Mouse (Mus musculus) layer of hippocampus, adult 11-12 months (tissue): ENCODE data around the gene Gm20683.

Experiments used
- DNase-seq: peaks from one replicate; pipeline ENCODE4 v3.0.0; 2022; ENCODE audit warnings: low spot score

Gm20683 gene

GRCm38 (mm10) chr17:25841117-25841880 lies at the start of gene Gm20683:
Gene Gm20683, minus strand, starts transcription at chr17:25841763.
- no peak for DNase-seq

GRCm38 (mm10) chr17:25888837-25889236 lies 47.3 kb upstream of the Gm20683 start:
- DNase-seq = no peak

GRCm38 (mm10) chr17:25887467-25887866 lies 45.9 kb upstream of the Gm20683 start:
- no peak for DNase-seq

GRCm38 (mm10) chr17:25886806-25887205 lies 45.2 kb upstream of the Gm20683 start:
- no peak for DNase-seq

- no peak for DNase-seq
Observed at GRCm38 (mm10) chr17:25885636-25886035, 44.1 kb upstream of the Gm20683 start.

DNA sequence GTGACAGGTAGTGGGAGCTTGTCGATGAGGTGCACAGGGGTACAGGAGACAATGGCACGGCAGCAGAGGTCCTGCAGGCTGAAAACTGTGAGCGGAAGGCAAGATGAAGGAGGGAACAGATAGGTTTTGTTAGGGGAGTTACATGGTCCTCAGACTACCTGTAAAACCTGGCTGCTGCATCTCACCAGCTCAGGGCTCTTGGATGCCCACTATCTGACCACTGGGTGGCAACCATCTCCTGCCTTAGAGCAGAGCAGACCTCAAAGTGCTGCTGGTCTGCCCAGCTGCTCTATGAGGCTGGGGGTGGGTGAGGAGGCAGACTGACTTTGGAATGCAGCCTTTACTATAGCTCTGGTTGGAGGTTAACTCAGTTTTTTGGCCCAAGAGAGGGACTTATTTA lies 42.3 kb upstream of the Gm20683 start:
- DNase-seq = no peak

GRCm38 (mm10) chr17:25883268-25883667 lies 41.7 kb upstream of the Gm20683 start:
- no peak for DNase-seq

DNA sequence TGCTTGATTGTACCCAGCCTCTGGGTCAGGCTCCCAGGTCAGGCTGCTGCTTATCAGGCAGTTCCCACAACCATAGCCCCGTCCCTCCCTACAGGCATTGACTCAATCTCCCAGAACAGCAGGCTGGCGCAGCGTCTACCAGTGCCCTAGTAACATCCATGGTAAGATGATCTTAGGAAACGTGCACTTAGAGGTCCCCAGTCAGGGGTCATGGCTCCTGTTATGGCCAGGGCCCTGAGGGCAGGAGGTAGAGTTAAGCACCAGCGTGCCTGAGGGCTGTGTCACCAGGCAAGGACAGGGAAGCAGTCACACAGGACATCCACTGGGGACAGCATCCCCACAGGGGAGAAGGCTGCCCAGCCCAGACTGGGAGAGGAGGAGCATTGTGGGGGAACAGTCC lies 40.7 kb upstream of the Gm20683 start:
- DNase-seq = no peak

GRCm38 (mm10) chr17:25881691-25882090 lies 40.1 kb upstream of the Gm20683 start:
- no peak for DNase-seq

GRCm38 (mm10) chr17:25880913-25881641 lies 39.5 kb upstream of the Gm20683 start:
- DNase-seq = no peak

DNA sequence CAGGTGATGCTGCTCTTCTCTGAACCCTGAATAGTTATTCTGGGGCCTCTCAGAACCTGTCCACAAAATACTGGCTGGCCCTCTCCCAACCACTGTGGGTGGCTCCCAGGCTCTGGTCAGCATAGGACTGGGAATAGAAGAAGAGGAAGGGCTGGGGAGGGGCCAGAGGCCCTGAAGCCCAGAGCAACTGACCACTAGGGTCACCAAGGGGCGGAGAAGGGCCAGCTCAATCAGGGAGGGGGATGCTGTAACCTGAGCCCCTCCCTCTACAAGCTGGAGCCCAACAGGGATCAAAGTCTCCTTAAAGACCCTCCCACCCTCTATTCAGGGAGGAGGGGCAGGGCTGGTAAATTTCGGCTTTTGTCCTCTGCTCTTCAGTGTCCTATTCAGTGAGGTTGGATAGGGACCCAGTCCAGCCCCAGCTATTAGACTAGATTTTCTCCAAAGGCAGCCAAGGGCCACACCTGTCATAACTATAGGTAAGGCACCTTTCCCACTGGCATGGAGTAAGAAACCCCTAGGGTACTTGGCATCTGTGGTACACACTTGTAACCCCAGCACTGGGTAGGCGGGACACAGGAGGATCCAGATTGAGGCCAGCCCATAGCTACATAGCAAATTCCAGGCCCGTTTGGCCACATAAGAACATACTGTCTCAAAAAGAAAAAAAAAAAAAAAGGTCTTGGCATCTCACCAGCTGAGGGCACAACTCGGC lies 38.8 kb upstream of the Gm20683 start, which contains the start of gene Wfikkn1:
Wfikkn1 (minus strand) TSS at position 663 of the 715 bp plus-strand sequence.
- no peak for DNase-seq

DNA sequence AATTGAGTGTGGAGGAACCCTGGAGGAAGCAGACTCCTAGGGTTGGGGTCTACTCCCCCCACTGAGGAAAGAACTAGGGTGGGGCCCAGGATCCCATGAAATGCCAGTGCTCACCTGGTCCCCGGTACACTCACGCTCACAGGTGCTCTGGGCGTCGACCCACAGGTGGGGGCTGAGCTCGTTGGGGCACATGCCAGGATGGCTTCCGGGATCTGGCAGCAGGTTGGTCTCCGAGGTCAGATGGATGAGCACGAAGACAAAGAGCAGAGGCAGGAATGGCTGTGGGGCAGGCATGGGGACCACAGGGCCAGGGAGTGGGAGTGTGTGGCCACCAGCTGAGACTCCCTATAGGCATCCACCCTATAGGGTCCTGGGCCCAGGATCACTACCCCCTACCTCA lies 38.2 kb upstream of the Gm20683 start:
- DNase-seq = no peak

DNA sequence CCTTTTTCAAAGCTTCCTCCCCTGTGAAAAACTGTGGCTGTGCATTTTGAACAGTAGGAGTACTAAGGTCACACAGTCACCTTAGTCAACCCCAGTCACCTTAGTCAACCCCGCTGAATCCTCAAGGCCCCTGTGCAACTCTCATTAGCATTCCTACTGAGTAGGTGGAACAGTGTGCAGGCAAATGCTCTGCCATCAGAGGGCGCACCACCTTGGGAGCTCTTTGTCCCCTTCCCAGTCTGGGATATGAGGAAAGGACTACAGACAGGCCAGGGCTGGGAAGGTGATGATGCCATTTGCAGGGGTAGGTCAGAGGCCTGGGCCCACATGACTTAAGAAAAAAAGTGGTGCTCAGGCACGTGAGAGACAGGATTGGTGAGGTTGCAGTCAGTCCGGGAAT lies 37.7 kb upstream of the Gm20683 start:
- DNase-seq = no peak

DNA sequence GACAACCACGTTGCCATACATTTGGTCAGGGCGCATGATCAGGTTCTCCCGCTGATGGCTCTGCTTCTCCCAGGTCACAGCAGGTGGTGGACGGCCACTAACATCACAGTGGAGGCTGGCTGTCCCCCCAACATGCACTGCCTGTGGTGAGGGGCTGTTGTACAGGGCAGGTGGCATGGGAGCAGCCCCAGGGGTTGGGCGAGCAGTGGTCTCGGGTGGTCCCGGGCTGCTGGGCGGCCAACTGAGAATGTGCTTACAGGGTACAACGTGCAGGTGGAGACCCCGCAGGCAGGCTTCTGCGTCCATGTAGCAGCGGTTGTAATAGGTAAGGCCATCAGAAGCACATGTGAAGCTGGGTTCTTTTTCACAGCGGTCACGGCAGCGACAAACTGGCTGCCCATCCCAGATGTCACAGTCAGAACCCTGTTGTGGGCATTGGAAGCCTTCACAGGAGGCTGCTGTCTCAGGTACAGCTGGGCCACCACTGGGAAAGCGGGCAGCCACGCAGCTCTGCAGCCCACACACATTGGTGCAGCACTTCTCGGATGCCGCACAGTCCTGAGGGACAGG lies 37.1 kb upstream of the Gm20683 start:
- DNase-seq = no peak

GRCm38 (mm10) chr17:25877741-25878610 lies 36.4 kb upstream of the Gm20683 start:
- no peak for DNase-seq

- DNase-seq = no peak
Observed at GRCm38 (mm10) chr17:25877025-25877424, 35.5 kb upstream of the Gm20683 start.

DNA sequence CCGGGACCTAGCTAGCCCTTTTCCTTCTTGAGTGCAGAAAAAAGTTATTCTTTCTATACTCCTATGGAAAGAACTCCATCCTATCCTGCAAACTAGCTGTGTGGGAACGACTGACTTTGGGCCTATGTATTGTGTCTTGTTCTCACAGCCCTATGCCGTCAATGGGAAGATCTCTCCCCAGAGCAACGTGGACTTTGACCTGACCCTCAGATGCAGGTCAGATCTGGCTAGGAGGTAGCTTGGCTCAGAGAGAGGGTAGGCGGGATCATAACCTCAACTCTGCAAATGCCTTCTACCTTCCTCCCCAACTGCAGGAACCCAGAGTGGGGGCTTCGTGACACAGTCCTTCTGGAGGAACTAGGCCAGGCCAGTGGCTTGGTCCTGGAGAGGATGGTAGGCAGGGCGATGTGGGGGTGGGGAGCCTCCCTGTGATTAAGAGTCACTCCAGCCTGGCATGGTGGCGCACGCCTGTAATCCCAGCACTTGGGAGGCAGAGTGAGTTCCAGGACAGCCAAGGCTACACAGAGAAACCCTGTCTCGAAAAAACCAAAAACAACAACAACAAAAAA lies 34.9 kb upstream of the Gm20683 start:
- no peak for DNase-seq

- DNase-seq = peak; percentile 90
Observed at GRCm38 (mm10) chr17:25875171-25876136, 33.9 kb upstream of the Gm20683 start.

- DNase-seq = peak; percentile 98
Observed at GRCm38 (mm10) chr17:25874721-25875170, 33.2 kb upstream of the Gm20683 start, which contains the start of gene Mettl26. Gene Mettl26, plus strand, starts transcription at chr17:25875074.
